Mouse (Mus musculus): ENCODE data around the gene N4bp1. TPM values are rescaled to one million over a fixed set of nuclear protein-coding genes. Genes with fewer than 3 reads are reported as not detected.
A peak's percentile ranks its signal among the peaks of the same experiment; 100 is the strongest.

Gene N4bp1
- polyA plus RNA-seq, 1 experiment from 2014 or later = 12.5 TPM

DNA sequence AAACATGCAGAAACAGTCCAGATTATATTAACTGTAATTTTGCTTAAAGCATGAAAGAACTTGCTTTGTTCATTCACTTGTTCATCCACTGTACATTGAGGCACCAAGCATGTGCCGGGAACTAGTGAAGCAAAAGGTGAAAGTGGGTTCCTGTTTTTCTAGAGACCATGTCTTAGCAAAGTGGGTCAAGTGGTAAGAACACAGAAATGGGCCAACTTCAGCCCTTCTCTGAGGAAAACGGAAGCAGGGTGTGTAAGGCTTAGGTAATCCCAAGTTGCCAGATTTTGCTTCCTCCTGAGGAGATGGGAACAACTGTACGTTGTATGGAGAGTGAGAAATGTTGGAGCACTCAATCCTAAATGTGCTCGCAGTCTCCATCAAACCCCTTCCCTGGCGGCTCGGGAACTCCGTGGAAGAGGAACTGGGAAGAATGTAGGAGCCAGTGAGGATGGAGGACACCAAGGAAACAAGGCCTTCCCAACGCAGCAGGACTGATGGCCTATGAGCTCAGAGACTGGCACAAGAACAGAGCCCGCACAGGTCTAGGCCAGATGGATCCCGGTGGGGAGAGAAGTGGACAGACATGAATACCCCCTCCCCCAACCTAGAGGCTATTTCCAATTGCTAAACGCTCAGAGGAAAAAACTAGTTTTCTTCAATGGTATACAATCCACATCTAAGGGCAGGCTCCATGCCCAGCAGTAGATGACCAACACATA lies 12.8 kb downstream of the N4bp1 start:
- no peaks in the 10 kb centered on the region for H3K36me3 ChIP-seq
- H3K9me3 ChIP-seq = no peaks in the 10 kb centered on the region
- no peak overlapping the region for H3K4me2 ChIP-seq (replicated peaks)
- no peak overlapping the region for H3K27ac ChIP-seq
- H3K27me3 ChIP-seq = no peaks in the 10 kb centered on the region
- WGBS = 95% methylated on average over 11 of the region's 11 CpGs
- no peak overlapping the region for H3K4me3 ChIP-seq
- H3K9ac ChIP-seq = no peak overlapping the region
- ATAC-seq (ENCODE audit: insufficient number of reproducible peaks, insufficient read depth, low FRiP score, low TSS enrichment) = no peak
- H3K4me1 ChIP-seq = peaks cover 18% of the 10 kb centered on the region

DNA sequence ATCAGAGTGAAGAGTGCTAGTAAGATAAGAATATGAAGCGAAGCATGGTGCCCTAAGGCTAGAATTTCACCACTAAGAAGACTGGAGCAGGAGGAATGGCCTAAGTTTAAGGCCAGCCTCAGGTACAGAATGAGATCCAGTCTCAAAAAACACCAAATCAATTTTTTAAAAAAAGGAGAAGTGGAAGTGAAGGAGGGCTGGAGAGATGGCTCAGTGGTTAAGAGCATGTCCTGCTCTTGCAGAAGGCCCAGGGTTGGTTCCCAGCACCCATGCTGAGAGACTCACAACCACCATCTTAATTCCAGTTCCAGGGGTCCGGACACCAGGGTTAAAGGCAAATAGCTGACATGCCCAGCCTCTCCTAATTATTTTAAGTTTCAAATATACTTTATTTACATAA lies 13.6 kb downstream of the N4bp1 start:
- peaks cover 18% of the 10 kb centered on the region for H3K4me1 ChIP-seq
- H3K9ac ChIP-seq = no peak overlapping the region
- H3K9me3 ChIP-seq = no peaks in the 10 kb centered on the region
- H3K27ac ChIP-seq = no peak overlapping the region
- H3K27me3 ChIP-seq = no peaks in the 10 kb centered on the region
- H3K36me3 ChIP-seq = no peaks in the 10 kb centered on the region
- H3K4me3 ChIP-seq = no peak overlapping the region
- ATAC-seq (ENCODE audit: insufficient number of reproducible peaks, insufficient read depth, low FRiP score, low TSS enrichment) = no peak
- 94% methylated on average over 2 of the region's 2 CpGs for WGBS
- no peak overlapping the region for H3K4me2 ChIP-seq (replicated peaks)

DNA sequence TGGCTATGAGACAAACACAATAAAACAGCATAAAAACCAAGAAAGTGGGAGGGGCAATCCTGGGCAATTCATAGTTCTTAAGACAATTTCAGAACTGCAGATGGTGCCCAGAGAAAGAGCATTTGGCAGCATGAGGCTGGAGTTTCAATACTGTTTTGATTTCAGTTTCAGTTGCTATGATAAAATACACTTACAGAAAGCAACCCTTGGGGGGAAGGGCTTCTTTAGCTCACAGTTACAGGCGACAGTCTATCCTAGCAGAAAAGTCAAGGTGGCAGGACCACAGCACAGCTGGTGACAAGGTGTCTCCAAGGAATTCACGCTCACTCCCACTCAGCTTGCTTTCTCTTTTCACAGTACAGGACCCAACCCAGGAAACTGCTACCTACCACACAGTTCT lies 14.3 kb downstream of the N4bp1 start:
- Histone ChIP-seq H3K9me3 (no peaks in the 10 kb centered on the region), H3K27me3 (no peaks in the 10 kb centered on the region), H3K4me3 (no peak overlapping the region), H3K36me3 (no peaks in the 10 kb centered on the region), H3K9ac (no peak overlapping the region), H3K4me2 (replicated peaks) (no peak overlapping the region), H3K4me1 (peaks cover 18% of the 10 kb centered on the region), H3K27ac (no peak overlapping the region)
- peak; percentile 15; the same call in 1 of the 2 replicates for ATAC-seq (ENCODE audit: insufficient number of reproducible peaks, insufficient read depth, low FRiP score, low TSS enrichment)
- WGBS = 78% methylated on average over 2 of the region's 2 CpGs

GRCm38 (mm10) chr8:86868041-86868440 lies 17.0 kb downstream of the N4bp1 start:
- ATAC-seq (ENCODE audit: insufficient number of reproducible peaks, insufficient read depth, low FRiP score, low TSS enrichment) = no peak
- no peaks in the 10 kb centered on the region for H3K9me3 ChIP-seq
- H3K9ac ChIP-seq = no peak overlapping the region
- H3K4me1 ChIP-seq = peaks cover 10% of the 10 kb centered on the region
- H3K27ac ChIP-seq = no peak overlapping the region
- WGBS = 91% methylated on average over 3 of the region's 3 CpGs
- H3K27me3 ChIP-seq = no peaks in the 10 kb centered on the region
- no peak overlapping the region for H3K4me3 ChIP-seq
- H3K4me2 ChIP-seq (replicated peaks) = no peak overlapping the region
- no peaks in the 10 kb centered on the region for H3K36me3 ChIP-seq

DNA sequence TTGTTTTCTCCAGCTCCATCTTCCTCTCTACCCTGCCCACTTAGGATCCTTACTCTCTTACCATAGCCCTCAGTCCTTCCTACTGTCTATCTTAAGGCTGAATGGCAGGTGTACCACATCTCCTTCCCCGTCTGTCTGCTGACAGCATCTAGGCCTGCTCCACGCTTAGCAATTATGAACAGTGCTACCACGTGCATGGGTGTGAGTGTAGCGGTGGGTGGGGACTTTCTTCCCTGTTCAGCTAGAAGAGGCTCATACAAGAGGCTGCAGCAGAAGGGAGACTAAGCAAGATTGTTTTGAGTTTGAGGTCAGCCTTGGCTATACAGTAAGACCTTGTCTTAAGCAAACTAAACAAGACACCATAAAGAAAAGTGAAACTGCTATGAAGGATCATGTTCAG lies 20.3 kb downstream of the N4bp1 start:
- Histone ChIP-seq H3K27ac (no peak overlapping the region), H3K36me3 (peaks cover 19% of the 10 kb centered on the region), H3K4me2 (replicated peaks) (no peak overlapping the region), H3K27me3 (no peaks in the 10 kb centered on the region), H3K9ac (no peak overlapping the region), H3K9me3 (no peaks in the 10 kb centered on the region), H3K4me3 (no peak overlapping the region), H3K4me1 (no peaks in the 10 kb centered on the region)
- ATAC-seq (ENCODE audit: insufficient number of reproducible peaks, insufficient read depth, low FRiP score, low TSS enrichment) = no peak
- 82% methylated on average over 4 of the region's 4 CpGs for WGBS

- ATAC-seq (ENCODE audit: insufficient number of reproducible peaks, insufficient read depth, low FRiP score, low TSS enrichment) = no peak
- no peak overlapping the region for H3K4me2 ChIP-seq (replicated peaks)
- WGBS = 87% methylated on average over 4 of the region's 4 CpGs
- peaks cover 3% of the 10 kb centered on the region; the same call in 1 of the 2 replicates for H3K4me1 ChIP-seq
- no peaks in the 10 kb centered on the region for H3K27me3 ChIP-seq
- no peak overlapping the region for H3K9ac ChIP-seq
- H3K36me3 ChIP-seq = peaks cover 20% of the 10 kb centered on the region
- no peaks in the 10 kb centered on the region for H3K9me3 ChIP-seq
- H3K27ac ChIP-seq = no peak overlapping the region
- H3K4me3 ChIP-seq = no peak overlapping the region
These were observed 22.2 kb downstream of the N4bp1 start for GRCm38 (mm10) chr8:86862837-86863236.

DNA sequence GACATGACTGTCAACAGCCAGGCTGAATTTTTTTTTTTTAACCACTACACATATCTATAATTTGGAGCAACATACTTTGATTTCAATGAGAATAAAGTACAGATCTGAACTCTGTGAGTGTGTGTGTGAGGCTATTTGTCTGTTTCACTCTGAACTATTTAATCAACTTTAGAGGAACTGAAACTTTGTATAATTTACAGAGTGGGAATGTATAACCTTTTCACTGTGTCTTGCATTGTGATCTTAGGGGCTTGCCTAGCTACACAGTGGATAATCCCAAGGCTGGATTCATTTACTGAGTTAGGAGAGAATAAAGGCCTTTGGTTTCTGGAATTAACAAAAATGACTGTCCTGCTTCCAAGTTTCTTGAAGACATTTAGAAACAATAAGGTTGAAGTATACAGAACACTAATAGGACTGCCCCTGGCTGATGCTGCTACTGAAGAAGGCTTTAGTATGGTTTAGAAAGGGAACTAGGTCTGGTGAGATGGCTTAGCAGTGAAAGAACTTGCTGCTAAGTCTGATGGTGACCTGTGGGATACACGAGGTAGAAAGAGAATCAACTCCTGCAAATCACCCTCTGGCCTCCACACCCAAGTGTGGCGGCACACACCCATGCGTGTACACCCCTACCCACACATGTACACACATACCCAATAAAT lies 22.8 kb downstream of the N4bp1 start:
- no peak overlapping the region for H3K27ac ChIP-seq
- H3K4me1 ChIP-seq = peaks cover 5% of the 10 kb centered on the region; the same call in 1 of the 2 replicates
- H3K9ac ChIP-seq = no peak overlapping the region
- no peak overlapping the region for H3K4me3 ChIP-seq
- H3K27me3 ChIP-seq = no peaks in the 10 kb centered on the region
- H3K4me2 ChIP-seq (replicated peaks) = no peak overlapping the region
- H3K9me3 ChIP-seq = no peaks in the 10 kb centered on the region
- ATAC-seq (ENCODE audit: insufficient number of reproducible peaks, insufficient read depth, low FRiP score, low TSS enrichment) = no peak
- H3K36me3 ChIP-seq = peaks cover 20% of the 10 kb centered on the region
- 90% methylated on average over 3 of the region's 3 CpGs for whole genome bisulfite sequencing

DNA sequence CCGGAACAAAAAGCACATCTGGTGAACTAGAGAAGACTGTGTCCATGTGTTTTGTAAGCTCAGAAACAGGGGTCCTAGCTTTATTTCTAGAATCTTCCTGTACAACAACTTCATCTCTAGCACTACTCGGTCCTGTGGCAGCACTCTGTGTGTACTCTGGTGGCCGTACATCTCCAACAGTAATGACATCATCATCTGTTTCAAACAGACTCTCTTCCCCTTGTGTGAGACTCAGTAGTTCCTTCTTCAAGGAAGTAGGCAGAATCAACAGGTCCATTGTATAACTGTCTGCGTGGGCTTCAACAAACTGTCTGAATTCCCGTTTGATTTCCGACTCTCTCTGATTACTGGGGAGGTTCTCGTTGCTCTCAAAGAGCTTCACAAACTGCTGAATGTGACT lies 23.5 kb downstream of the N4bp1 start:
- Histone ChIP-seq H3K4me1 (peaks cover 5% of the 10 kb centered on the region; the same call in 1 of the 2 replicates), H3K9ac (no peak overlapping the region), H3K27me3 (no peaks in the 10 kb centered on the region), H3K36me3 (peaks cover 20% of the 10 kb centered on the region), H3K4me2 (replicated peaks) (no peak overlapping the region), H3K9me3 (no peaks in the 10 kb centered on the region), H3K27ac (no peak overlapping the region), H3K4me3 (no peak overlapping the region)
- ATAC-seq (ENCODE audit: insufficient number of reproducible peaks, insufficient read depth, low FRiP score, low TSS enrichment) = no peak
- 57% methylated on average over 7 of the region's 7 CpGs for WGBS

GRCm38 (mm10) chr8:86856248-86856647 lies 28.8 kb downstream of the N4bp1 start:
- no peaks in the 10 kb centered on the region for H3K9me3 ChIP-seq
- no peaks in the 10 kb centered on the region for H3K27me3 ChIP-seq
- H3K4me2 ChIP-seq (replicated peaks) = no peak overlapping the region
- H3K36me3 ChIP-seq = peaks cover 23% of the 10 kb centered on the region
- H3K4me3 ChIP-seq = no peak overlapping the region
- no peak overlapping the region for H3K9ac ChIP-seq
- no peak overlapping the region for H3K27ac ChIP-seq
- 90% methylated on average over 7 of the region's 7 CpGs for WGBS
- no peak for ATAC-seq (ENCODE audit: insufficient number of reproducible peaks, insufficient read depth, low FRiP score, low TSS enrichment)
- peaks cover 5% of the 10 kb centered on the region; the same call in 1 of the 2 replicates for H3K4me1 ChIP-seq

GRCm38 (mm10) chr8:86854686-86855085 lies 30.4 kb downstream of the N4bp1 start:
- Histone ChIP-seq H3K4me2 (replicated peaks) (no peak overlapping the region), H3K4me1 (peaks cover 5% of the 10 kb centered on the region; the same call in 1 of the 2 replicates), H3K27me3 (no peaks in the 10 kb centered on the region), H3K4me3 (no peak overlapping the region), H3K27ac (no peak overlapping the region), H3K9me3 (no peaks in the 10 kb centered on the region), H3K9ac (no peak overlapping the region), H3K36me3 (peaks cover 16% of the 10 kb centered on the region)
- WGBS = 63% methylated on average over 11 of the region's 11 CpGs
- ATAC-seq (ENCODE audit: insufficient number of reproducible peaks, insufficient read depth, low FRiP score, low TSS enrichment) = no peak

DNA sequence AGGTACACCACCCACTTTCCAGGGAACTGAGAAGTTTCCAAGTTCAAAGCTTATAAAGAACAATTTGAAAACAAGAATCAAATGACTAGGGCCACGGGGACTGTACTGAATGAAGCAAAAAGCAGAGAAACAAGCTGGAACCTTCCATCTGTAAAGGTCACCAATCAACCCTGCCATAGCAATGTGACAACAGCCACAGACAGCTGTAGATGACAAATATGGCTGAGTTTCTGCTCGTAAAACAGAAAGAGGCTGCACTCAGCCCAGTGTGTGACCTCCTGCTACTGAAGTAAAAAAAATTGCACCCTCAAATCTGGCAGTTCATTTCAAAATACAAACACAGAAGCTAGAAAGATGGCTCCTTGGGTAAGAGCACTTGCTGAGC lies 31.1 kb downstream of the N4bp1 start:
- H3K9ac ChIP-seq = no peak overlapping the region
- no peak overlapping the region for H3K4me2 ChIP-seq (replicated peaks)
- ATAC-seq (ENCODE audit: insufficient number of reproducible peaks, insufficient read depth, low FRiP score, low TSS enrichment) = no peak
- peaks cover 5% of the 10 kb centered on the region; the same call in 1 of the 2 replicates for H3K4me1 ChIP-seq
- H3K4me3 ChIP-seq = no peak overlapping the region
- WGBS = 76% methylated on average over 2 of the region's 2 CpGs
- H3K36me3 ChIP-seq = peaks cover 16% of the 10 kb centered on the region
- H3K9me3 ChIP-seq = no peaks in the 10 kb centered on the region
- no peak overlapping the region for H3K27ac ChIP-seq
- H3K27me3 ChIP-seq = no peaks in the 10 kb centered on the region

GRCm38 (mm10) chr8:86853266-86853988 lies 31.6 kb downstream of the N4bp1 start:
- Histone ChIP-seq H3K9ac (no peak overlapping the region), H3K27ac (no peak overlapping the region), H3K9me3 (no peaks in the 10 kb centered on the region), H3K27me3 (no peaks in the 10 kb centered on the region), H3K4me1 (peaks cover 5% of the 10 kb centered on the region; the same call in 1 of the 2 replicates), H3K4me2 (replicated peaks) (no peak overlapping the region), H3K4me3 (no peak overlapping the region), H3K36me3 (peaks cover 16% of the 10 kb centered on the region)
- WGBS = 92% methylated on average over 8 of the region's 8 CpGs
- no peak for ATAC-seq (ENCODE audit: insufficient number of reproducible peaks, insufficient read depth, low FRiP score, low TSS enrichment)

All from embryonic facial prominence, embryonic 12.5 days (tissue).